Mouse (Mus musculus) intestine, embryonic 14.5 days (tissue): ENCODE measurements at regions not wholly inside any gene's neighbourhood (a gene's known extent, or its start where the extent isn't known, plus 50 kb on each side); places are given as distances from the start of the nearest gene placed in this dataset.

Experiments used
- ATAC-seq: fragments of 200-750 bp; cut with Nextera tagmentation; replicated peaks from 2 replicates; pipeline ENCODE4 v1.8.0; 2017; ENCODE audit warnings: low read depth, moderate number of reproducible peaks, moderate TSS enrichment, moderate library complexity; ENCODE audit not compliant: low FRiP score, low TSS enrichment
- DNase-seq: peaks from one replicate; pipeline ENCODE4 v3.0.0-alpha.2; 2018; ENCODE audit warnings: low spot score
- H3K27ac ChIP-seq: fragments of 300-500 bp; sonication (generic); 2 replicates; pipeline ENCODE4 v1.5.1; 2014; ENCODE audit warnings: low read depth, mild to moderate bottlenecking, control low read depth
- H3K27me3 ChIP-seq: fragments of 300-500 bp; sonication (generic); replicated peaks from 2 replicates; pipeline ENCODE4 v1.6.1; 2014; ENCODE audit warnings: low read length, control low read depth; ENCODE audit not compliant: control insufficient read depth, insufficient read depth
- H3K36me3 ChIP-seq: fragments of 300-500 bp; sonication (generic); 2 replicates; pipeline ENCODE4 v1.6.1; 2014; ENCODE audit warnings: low read length, control low read depth; ENCODE audit not compliant: control insufficient read depth, insufficient read depth
- H3K4me1 ChIP-seq: fragments of 300-500 bp; sonication (generic); replicated peaks from 2 replicates; pipeline ENCODE4 v1.6.1; 2014; ENCODE audit warnings: low read length, control low read depth, mixed read lengths; ENCODE audit not compliant: control insufficient read depth, insufficient read depth
- H3K4me2 ChIP-seq: fragments of 300-500 bp; sonication (generic); 2 replicates; pipeline ENCODE4 v1.6.1; 2014; ENCODE audit warnings: low read length
- H3K4me3 ChIP-seq: fragments of 300-500 bp; sonication (generic); 2 replicates; pipeline ENCODE4 v1.5.1; 2014; ENCODE audit warnings: low read depth, low read length, control low read depth, mixed read lengths
- H3K9ac ChIP-seq: fragments of 300-500 bp; sonication (generic); 2 replicates; pipeline ENCODE4 v1.6.1; 2014; ENCODE audit warnings: mild to moderate bottlenecking, low read length
- H3K9me3 ChIP-seq: fragments of 300-500 bp; sonication (generic); 2 replicates; pipeline ENCODE4 v1.6.1; 2016; ENCODE audit warnings: low read length, control low read depth; ENCODE audit not compliant: control insufficient read depth
- WGBS: fragments of 180-500 bp; shearing (Covaris S2); extraction: QIAGEN DNeasy Blood & Tissue Kit; methylation state at CpG from one replicate; pipeline ENCODE4 v1.1.7; 2014; 5-methylcytosine and 5-hydroxymethylcytosine counted together

DNA sequence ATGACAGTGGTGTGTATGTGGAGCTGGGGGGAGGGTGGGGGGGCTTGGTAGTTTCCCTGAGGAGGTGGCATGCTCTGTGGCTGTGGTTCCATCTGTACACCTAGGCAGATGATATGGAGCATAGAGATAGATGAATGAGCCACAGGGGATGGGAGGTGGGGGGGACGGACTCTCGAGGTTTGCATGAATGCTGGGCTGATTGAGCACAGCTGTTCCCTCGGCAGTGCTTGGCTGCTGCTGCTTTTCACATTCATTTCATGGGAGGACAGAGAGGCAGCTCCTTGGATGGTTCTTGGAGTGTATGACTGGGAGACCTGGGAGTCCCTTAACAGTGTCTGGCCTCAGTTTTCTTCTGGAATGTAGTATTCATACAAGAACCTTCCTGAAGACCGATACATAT is 184.5 kb downstream of the Zfp36l1 start:
- ATAC-seq, result peak; percentile 53
- Histone ChIP-seq H3K36me3 (no peaks in the 10 kb centered on the region), H3K27ac (peak overlapping the region; percentile 96), H3K27me3 (no peaks in the 10 kb centered on the region), H3K9me3 (no peaks in the 10 kb centered on the region), H3K9ac (no peak overlapping the region), H3K4me1 (peaks cover 66% of the 10 kb centered on the region), H3K4me3 (no peak overlapping the region), H3K4me2 (no peak overlapping the region)
- 20% methylated on average over 4 of the region's 4 CpGs for WGBS
- DNase-seq, result no peak

- Histone ChIP-seq H3K27me3 (no peaks in the 10 kb centered on the region), H3K9me3 (no peaks in the 10 kb centered on the region), H3K27ac (peak overlapping the region; percentile 94), H3K4me2 (peak overlapping the region; percentile 35), H3K4me1 (peaks cover 71% of the 10 kb centered on the region), H3K36me3 (no peaks in the 10 kb centered on the region), H3K9ac (peak overlapping the region; percentile 1; the same call in 1 of the 2 replicates), H3K4me3 (no peak overlapping the region)
- DNase-seq (no peak), ATAC-seq (no peak)
- WGBS, result 27% methylated on average over 6 of the region's 6 CpGs
These were observed 186.9 kb downstream of the Zfp36l1 start for GRCm38 (mm10) chr12:79925704-79926588.

DNA sequence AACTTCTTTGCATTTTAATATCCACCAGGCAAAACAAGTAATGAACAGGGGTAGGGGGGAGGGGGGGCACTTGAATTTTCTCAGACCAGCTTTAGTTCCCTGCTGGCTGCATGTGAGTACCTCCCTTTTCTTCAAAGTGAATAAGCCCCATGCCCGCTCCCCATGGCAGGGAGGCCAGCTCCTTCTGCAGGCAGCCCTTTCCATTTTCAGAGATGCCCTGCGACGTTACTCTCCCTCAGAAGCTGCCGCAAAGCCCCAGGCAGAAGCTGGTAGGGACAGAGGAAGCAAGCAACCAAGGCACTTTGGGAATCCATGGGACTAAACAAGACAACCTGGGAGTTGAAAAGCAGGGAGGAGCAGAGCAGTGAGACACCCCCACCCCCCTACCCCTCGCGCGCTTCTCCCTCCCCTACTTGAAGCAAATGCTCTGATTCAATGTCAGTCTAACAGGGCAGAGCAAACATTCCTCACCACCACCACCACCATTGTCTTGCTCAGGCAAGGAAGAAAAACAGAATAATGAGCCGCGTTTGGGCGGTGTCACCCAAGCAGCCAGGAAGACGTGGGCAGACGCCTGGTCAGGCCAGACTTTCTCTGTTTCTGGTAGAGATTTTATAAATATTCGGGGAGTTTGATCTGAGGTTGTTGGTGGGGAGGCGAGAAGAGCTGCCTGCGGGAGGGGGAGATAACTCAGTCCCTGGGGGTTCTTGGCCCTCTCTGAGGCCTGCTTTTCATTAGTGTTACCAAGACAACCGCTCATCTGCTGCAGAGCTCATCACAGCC is 187.7 kb downstream of the Zfp36l1 start:
- no peaks in the 10 kb centered on the region for H3K36me3 ChIP-seq
- H3K4me3 ChIP-seq, result no peak overlapping the region
- 10% methylated on average over 16 of the region's 16 CpGs for WGBS
- 0 out of 2 replicates have a peak, but pooled peaks have one; percentile 13 for ATAC-seq
- no peaks in the 10 kb centered on the region for H3K27me3 ChIP-seq
- peak overlapping the region; percentile 1; the same call in 1 of the 2 replicates for H3K9ac ChIP-seq
- peak overlapping the region; percentile 94 for H3K27ac ChIP-seq
- peaks cover 2% of the 10 kb centered on the region; the same call in 1 of the 2 replicates for H3K9me3 ChIP-seq
- peak overlapping the region; percentile 35 for H3K4me2 ChIP-seq
- DNase-seq, result no peak
- peaks cover 63% of the 10 kb centered on the region for H3K4me1 ChIP-seq

DNA sequence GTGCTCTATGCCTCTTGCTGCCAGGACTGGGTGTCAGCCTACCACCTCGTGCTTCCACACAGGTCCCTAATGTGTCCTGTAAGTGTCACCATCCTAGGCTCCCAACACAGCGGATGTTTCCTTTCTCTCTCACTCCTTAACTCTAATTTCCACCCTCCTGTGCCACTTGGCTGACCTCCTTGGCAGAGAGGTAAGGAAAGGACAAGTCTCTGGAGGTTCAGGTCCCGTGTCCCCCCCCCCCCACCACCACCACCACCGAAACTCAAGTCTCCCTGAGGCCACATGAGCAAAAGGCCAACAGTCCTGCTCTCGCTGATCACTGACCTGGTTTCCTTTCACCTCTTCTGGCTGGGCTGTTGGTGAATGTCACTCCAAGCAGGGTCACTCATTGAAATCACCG is 189.0 kb downstream of the Zfp36l1 start:
- Histone ChIP-seq H3K27me3 (no peaks in the 10 kb centered on the region), H3K9ac (no peak overlapping the region), H3K4me3 (no peak overlapping the region), H3K4me2 (no peak overlapping the region), H3K9me3 (peaks cover 4% of the 10 kb centered on the region; the same call in 1 of the 2 replicates), H3K27ac (no peak overlapping the region; the same call in 1 of the 2 replicates), H3K36me3 (no peaks in the 10 kb centered on the region), H3K4me1 (peaks cover 50% of the 10 kb centered on the region)
- DNase-seq, result no peak
- ATAC-seq, result no peak
- WGBS, result 83% methylated on average over 6 of the region's 6 CpGs

GRCm38 (mm10) chr12:79921786-79922185 is 191.0 kb downstream of the Zfp36l1 start:
- H3K4me2 ChIP-seq, result no peak overlapping the region
- H3K9ac ChIP-seq, result no peak overlapping the region
- H3K27ac ChIP-seq, result peak overlapping the region; percentile 47; the same call in 1 of the 2 replicates
- no peaks in the 10 kb centered on the region for H3K36me3 ChIP-seq
- no peak for ATAC-seq
- H3K27me3 ChIP-seq, result no peaks in the 10 kb centered on the region
- peaks cover 52% of the 10 kb centered on the region for H3K4me1 ChIP-seq
- WGBS, result 45% methylated on average over 5 of the region's 5 CpGs
- no peak for DNase-seq
- H3K9me3 ChIP-seq, result peaks cover 4% of the 10 kb centered on the region; the same call in 1 of the 2 replicates
- no peak overlapping the region for H3K4me3 ChIP-seq

GRCm38 (mm10) chr12:79918983-79919382 is 193.8 kb downstream of the Zfp36l1 start:
- H3K9me3 ChIP-seq, result peaks cover 4% of the 10 kb centered on the region; the same call in 1 of the 2 replicates
- H3K4me2 ChIP-seq, result no peak overlapping the region
- peaks cover 33% of the 10 kb centered on the region for H3K4me1 ChIP-seq
- H3K27ac ChIP-seq, result peak overlapping the region; percentile 45; the same call in 1 of the 2 replicates
- H3K9ac ChIP-seq, result no peak overlapping the region
- H3K36me3 ChIP-seq, result no peaks in the 10 kb centered on the region
- 94% methylated on average over 5 of the region's 5 CpGs for WGBS
- H3K4me3 ChIP-seq, result no peak overlapping the region
- DNase-seq (no peak), ATAC-seq (no peak)
- H3K27me3 ChIP-seq, result no peaks in the 10 kb centered on the region

DNA sequence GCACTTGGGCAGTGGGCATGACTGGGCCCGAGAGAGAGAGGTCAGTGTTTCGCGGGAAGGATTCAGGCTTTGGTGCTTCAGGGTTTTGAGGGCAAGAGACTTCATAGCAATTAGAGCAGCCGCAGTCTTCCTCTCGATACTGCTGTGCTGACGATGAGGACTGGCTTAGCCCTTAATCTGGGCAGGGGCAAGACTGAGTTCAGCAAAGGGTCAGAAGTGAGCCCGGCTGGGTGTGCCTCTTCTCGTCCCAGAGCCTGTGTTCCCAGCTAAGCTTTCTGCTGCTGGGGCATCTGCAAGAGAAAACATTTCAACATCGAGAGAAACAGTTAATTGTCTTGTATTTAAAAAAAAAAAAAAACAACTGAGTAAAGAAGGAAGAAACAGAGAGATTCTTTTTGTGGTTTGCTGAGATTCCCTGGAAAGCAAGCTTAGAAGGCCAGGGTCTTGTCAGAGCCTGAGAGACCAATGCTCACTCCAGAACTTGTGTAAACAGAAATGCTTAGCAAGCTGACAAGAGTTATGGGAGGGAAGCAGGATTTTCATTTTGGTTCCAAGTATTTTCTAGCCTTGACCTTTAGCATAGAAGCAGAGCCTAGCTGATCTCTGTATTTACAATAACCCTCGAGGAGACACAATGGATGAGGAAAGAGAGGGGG is 195.1 kb downstream of the Zfp36l1 start:
- no peak overlapping the region for H3K9ac ChIP-seq
- no peak for DNase-seq
- no peaks in the 10 kb centered on the region for H3K27me3 ChIP-seq
- 20% methylated on average over 10 of the region's 10 CpGs for WGBS
- no peaks in the 10 kb centered on the region for H3K36me3 ChIP-seq
- peaks cover 4% of the 10 kb centered on the region; the same call in 1 of the 2 replicates for H3K9me3 ChIP-seq
- no peak overlapping the region for H3K4me2 ChIP-seq
- H3K27ac ChIP-seq, result peak overlapping the region; percentile 74
- ATAC-seq, result no peak
- no peak overlapping the region for H3K4me3 ChIP-seq
- H3K4me1 ChIP-seq, result peaks cover 33% of the 10 kb centered on the region
